Mouse (Mus musculus) right cerebral cortex, postnatal 14 days (tissue): ENCODE measurements around the gene Cd28.

Source experiments
- DNase-seq: peaks from one replicate; pipeline ENCODE4 v3.0.0; 2022

Gene Cd28

DNA sequence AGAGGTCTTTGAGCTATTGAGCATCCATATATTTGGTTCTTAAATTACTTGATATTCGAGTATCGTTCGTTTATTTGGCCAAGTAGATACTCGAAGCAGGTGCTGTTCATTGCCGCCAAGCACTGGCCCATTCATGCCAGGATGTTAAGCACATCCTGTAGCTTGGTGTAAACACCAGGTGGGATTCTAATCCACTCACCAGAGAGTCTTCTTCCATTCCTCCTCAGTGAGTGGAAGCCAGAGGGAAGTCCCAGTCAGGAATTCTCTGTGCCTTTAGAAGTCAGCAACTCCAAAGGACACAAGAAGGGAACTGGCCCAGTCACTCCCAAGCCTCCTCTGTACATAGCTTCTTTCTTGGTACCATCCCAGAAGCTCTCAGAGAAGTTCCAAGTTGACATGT, at the start of gene Cd28:
Gene Cd28 (plus strand): TSS at position 234 of the 400 bp plus-strand sequence.
- DNase-seq, result no peak

DNA sequence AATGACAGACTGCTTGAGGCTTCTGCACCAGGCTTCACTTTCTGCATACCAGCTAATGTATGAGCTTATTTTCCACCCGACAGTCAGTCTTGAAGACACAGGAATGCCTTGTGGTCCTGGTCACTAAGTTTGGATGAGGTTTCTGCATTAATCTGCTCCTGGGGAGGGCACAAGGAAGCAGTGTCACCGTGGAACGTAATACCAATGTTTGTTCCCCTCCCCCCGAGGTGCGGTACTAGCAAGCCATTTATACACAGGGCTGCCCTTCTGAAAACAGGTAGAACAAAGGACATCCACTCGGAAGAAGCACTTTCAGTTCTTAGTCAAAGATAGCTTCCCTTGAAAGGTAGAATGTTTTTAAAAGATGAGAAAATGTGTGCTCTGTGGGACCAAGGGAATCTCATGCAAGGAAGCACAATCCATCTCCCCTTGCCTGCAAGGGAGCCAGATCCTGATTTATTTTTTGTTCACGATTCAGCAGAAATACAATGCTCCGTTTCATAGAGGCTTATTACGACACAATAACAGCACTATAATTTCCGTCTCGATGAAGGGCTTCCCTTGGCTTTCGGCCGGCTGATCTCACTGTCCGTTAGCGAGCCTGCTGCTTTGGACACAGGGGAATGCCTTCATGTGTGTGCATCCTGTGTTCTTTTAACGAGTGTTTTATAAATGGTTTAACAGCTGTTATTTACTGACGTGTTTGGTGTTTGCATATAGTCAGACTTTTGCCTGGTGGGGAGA, 48.6 kb upstream of the Cd28 start:
- peak; percentile 20 for DNase-seq

DNA sequence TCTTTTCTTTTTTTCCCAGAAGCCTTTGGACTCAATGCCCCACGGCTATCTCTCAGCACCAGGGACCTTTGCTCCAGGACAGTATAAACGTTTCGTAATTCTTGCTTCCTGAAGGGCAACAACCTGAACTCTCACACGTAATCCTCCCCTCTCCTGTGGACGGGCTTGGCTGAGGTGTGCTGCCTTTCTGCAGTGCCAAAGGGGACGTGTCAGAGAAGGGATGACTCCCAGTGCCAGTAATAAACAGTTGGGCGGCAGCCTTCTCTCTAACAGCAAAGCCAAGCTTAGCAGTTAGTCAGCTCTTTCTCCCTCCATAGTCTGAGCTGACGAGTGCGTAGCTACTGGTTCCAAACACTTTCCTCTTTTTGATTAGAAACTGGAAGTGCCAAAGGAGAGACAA, 47.6 kb upstream of the Cd28 start:
- DNase-seq, result no peak

DNA sequence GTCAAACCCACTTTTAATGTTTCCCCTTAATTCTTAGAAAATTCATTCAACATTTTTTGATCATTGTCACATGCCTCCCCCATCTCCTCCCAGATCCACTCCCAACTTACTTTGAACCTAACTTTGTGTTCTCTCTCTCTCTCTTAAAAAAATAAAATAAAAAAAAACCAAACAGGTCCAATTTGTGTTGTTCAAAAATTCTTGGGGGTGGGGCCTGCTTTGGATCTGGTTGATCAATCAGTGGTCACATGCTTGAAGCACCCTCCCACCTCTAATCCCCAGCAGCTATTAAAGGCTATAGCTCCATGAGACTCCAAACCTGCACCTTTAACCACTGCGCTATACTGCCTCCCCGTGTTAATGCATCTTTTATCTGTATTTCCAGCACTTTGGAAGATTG, 46.9 kb upstream of the Cd28 start:
- no peak for DNase-seq

DNA sequence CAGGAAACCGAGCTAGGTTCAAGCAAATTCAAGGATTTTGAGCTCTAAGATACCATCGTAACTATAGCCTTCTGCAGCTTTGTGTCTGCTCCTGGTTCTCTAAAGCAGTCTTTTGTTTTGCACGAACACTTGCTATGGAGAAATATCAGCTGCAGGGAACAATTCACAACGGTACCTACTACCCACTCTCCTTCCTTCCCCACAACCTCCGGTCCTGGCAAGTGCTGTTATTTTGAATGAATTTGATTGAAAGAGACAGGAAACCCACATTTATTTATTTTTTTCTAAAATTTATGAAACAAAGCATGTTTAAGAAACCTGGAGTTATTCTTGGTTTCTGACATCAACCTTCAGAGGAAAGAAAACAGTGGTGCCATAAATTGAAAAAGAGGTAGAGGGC, 46.4 kb upstream of the Cd28 start:
- no peak for DNase-seq

DNA sequence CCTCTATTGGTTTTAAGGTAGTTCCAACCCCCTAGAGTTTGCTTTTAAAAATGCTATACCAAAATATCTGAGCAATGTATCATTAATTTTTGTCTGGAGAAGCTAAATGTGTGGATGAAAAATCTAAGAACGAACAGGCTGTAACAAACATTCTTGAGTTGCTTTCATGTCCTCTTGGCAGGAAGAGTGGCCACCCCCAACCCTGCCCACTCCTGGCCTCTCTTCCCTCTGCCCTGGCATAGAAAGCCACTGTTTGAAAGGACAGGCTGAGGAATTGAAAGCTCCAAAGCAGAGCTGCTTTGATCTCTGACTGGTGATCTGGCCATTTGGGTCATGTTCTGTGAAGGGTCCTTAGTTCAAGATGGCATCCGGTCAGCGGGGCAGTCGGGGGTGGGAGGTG, 32.8 kb upstream of the Cd28 start:
- no peak for DNase-seq

DNA sequence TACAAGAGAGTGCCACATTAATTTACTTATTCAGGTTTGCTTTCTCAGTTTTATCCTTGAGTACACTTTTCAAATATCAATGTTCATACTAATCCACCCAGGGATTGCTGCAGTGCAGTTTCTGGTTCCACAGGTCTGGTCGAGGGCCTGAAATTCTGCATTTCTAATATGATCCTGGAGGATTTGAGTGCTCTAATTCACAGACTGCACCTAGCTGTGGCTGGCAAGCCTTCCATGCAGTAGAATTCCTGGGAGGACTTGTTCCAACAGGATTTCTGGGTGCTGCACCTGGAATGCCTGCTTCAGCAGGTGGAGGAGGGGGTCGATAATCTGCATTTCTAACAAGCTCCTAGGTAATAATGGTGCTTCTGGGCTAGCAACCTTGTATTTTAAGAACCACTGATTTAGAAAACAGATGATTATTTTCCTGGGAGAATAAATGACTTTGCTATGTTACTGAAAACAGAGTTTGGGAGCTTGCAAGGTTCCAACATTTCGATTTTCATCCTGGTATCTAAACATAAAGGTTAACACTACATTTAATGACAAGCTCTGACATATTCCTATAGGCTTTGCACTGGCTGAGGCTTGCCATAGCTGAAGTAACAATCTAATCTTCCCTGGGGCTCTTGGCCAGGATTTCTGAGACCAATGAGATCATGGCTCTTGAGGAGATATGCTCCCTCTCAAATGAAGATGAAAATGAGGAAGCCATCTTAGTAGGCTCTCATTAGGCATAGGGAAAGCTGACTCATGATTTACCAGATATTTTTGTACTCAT, 20.3 kb upstream of the Cd28 start:
- no peak for DNase-seq

DNA sequence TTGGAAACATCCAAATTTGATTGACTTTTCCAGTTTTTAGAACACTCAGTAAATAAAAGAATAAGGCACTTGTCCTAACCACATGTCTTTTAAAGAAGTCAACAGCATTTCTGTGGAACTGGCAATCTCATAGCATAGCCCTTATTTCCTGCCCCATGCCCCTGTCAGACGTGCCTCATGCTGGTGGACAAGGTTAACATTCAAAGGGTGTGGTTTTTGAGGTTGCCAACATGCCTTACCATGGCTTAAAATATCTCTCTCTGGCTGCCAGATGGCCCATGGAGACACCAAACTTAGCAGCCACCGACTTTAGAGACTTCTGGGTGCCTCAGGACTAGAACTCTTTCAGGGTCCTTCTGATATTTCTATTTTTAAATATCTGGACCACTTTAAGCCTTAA, 14.0 kb upstream of the Cd28 start:
- no peak for DNase-seq

DNA sequence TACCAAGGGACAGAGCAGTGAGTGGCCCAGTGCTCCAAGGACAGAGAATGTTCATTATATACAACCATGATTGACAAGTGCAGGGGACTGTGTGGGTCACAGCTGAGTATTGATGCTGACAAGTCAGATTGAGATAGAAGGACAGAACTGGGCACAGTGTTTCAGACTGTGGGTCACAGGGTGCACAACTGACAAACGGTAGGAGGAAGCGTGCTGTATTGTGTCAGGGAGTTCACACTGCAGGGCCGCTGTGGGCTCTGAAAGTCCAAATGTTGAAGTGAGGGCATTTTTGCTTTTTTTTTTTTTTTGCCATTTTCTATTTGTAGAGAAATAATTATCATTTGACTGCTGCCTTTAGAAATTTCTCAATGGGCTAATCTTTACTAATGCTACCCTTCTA, 3.4 kb upstream of the Cd28 start:
- no peak for DNase-seq

DNA sequence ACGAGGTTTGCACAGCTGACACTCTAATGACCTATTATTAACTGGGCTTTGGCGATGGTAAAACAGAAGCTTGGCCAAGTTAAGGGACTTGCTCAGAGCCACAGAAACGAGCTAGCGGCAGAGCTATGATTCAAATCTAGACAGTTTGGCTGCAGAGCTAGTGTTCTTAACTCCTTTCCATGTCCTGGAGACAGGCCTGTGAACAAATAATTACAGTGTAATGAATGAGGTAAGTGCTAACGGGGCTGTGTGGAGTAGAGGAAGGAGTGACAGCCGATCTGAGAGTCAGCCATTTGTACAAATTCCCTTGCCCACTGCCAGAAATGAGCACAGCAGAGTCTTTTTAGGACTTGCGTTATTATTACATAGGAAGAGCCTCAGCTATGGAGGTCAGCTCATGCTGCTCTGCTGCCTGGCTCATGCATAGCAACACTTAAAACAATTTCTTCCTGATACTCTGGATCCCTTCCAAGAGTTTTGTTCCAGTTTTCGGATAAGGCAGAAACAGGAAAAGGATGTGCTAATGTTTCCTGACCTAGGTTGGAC, 876 bp upstream of the Cd28 start:
- DNase-seq, result no peak

DNA sequence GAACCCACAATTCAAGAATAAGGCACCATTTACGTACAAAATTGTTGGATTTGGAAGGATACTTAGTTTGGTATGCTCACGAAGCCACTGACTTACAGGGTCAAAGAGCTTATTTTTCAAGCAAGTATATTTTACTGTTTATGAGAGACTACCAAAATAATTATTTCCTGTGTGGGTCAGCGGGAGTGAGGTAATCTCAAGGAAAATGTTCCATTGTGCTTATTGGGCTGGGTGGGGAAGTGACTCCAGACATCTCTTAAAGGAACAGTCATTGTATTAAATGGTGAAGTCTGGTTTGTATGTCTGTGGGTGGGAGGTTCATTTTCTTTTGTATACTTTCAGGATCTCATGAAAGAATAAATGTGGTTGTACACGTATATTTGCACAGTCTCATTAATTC, 2.0 kb downstream of the Cd28 start:
- no peak for DNase-seq

DNA sequence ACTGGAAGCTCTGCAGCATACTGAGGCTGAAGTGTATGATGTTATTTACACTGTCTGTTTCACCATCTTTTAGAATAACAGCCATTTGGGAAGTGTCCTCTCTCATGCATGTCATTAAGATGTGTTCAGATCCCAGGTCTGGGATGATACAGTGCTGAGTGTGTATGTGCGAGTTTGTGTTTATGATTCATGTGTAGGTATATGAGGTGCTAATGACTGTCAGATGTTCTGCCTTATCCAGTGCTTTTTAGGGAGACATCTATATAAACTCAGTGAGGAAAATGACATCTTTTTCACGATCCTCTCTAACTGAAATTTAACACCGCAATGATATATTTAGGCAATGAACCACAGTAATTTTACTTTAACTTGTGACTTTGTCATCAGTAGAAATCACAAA, 7.0 kb downstream of the Cd28 start:
- no peak for DNase-seq

DNA sequence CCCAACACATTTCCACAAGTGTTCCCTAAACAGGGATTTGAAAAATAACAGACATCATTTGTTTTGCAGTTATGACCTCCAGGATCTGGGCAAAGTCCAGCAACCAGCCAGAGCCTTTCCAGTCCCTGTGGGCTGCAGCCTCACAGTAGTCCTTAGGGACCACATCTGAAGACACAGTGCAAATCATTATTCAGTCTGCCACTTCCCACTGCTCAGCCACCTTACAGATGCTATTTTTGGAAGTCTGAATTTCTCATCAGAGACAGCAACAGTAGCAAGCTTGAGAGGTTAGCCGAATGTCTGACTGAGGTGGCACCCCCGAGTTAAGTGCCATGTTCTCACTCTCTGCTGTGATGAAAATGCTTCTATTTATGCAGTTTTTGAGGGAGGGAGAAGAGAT, 15.3 kb downstream of the Cd28 start:
- no peak for DNase-seq

DNA sequence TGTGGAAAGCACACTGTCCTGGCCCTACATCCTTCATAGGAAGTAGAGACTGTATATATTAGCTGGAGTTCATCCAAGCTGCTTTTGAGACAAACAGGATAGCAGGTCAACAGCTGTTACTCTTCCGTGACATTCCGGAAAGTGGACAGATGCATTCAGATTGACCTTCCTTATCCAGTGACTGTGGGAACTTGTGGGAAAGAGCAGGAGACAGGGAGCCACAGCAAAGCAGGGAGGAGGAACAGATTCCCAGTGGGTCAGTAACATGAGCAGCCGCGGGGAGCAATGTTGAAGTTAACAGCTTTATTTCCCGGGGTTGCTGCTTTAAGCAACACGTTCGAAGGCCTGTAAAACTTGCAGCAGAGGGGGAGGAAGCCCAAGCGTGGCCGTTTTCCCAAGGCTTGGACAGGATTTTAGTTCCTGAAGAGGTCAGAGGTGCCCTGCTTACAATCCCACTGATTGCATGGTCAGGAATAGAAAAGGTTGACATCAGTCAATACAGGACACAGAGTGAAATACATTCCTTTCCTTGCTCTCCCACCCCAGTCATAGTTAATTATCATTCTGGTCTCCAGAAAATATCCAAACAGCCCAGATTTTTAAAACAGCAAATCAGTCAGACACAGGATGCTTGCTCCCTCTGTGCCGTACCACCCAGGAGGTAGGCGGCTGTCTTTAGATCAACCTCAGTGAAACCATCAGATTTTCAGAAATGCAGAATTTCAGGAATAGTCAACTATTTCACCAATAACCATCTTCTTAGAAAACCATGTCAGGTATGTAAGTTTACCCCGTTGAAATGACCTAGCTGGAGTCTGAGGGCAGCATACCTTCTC, 18.7 kb downstream of the Cd28 start:
- no peak for DNase-seq

DNA sequence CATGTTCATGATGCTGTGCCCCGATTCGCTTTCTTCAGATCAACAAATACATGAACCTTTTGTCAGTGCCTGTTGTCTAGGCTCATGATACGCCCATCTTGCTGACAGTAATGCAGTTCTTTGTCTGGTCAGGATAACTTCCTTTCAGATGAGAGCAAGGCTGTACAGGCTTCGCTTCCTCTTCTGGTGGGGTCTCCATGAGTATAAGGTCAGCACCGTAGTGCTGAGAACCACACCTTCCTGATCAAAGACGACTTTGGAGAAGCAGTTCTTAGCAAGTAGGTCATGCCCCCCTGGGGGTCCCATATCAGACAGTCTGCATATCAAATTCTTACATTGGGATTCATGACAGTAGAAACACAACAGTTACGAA, 19.3 kb downstream of the Cd28 start:
- DNase-seq, result no peak

DNA sequence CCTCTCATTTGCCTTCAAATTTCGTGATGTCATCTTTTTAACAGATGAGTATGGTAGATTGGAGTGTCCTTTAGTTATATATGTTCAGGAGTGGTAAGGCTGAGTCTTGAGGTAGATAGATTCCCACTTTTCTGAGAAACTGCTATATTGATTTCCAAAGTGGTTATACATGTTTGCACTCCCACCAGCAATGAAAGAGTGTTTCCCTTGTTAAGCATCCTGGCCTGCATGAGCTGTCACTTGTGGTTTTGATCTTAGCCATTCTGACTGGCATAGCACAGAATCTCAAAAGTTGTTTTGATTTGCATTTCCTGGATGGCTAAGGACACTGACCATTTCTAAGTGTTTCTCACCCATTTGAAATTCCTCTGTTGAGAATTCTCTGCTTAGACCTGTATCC, 27.7 kb downstream of the Cd28 start:
- DNase-seq, result no peak

DNA sequence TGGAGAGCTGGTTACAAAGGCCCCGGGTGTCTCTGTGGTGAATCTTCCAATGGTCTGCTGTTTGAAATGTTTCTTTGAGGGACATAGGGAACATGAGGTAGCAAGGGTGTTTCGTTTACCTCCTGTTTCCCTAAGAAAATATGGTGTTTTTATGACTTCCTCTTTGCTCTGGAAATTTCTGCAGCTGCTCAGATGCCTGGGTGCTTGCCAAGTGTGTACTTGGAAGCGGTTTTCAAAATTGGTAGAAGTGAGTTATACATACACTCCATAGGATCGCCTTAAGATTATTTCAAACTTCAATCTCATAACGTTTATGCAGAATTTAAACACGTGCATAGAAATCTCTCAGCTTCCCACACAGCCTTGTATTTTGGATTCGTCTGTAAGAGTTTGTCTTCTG, 29.1 kb downstream of the Cd28 start:
- DNase-seq, result peak; percentile 49

DNA sequence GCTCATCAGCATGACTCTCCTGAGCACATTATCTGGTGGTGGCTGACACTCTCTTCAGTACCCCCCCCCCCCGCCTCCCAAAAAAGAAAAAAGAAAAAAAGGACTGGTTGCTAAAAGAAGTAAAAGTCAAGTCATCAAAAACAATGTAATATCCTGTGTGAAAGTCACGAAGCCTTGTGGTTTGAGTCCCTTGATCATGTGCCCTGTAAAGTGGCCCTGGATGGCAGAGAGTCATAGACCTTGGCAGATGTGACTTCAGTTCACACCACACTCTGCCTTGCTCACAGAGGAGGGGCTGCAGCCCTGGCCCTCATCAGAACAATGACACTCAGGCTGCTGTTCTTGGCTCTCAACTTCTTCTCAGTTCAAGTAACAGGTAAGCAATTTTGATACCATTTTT, 29.6 kb downstream of the Cd28 start:
- DNase-seq, result no peak

DNA sequence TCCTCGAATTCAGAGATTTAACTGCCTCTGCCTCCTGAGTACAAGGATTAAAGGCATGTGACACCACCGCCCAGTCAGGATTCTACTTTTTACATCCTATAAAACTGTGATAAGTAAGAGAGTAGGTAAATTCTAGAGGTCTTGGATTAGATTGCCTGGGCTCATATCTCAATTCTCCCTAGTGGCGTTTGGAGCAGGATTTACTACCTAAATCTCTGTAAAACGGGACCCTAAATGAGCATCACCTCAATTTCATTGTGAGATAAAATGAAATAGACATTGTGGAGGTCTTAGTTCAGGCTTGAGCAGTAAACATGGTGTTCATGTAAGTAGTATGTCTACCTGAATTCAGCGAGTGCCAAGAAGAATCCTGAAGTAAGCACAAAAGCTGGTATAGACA, 30.3 kb downstream of the Cd28 start:
- no peak for DNase-seq

DNA sequence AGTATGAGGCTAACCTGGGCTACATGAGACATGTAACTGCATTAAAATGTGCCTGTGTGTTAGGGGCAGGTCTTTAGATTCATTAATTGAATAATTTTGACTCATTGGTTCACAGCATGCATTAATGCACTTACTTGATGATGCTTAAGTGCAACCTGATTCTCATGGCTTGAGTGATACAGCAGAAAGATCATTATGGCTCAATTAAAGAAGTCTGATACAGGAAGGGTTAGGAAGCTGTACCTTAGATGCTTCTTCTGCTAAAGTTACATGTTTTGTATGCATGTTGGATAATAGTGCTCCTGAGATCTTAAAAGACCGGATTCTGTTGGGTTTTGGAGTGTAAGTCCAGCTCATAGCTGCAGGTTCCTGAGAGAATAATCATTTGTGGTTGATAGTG, 31.7 kb downstream of the Cd28 start:
- no peak for DNase-seq

DNA sequence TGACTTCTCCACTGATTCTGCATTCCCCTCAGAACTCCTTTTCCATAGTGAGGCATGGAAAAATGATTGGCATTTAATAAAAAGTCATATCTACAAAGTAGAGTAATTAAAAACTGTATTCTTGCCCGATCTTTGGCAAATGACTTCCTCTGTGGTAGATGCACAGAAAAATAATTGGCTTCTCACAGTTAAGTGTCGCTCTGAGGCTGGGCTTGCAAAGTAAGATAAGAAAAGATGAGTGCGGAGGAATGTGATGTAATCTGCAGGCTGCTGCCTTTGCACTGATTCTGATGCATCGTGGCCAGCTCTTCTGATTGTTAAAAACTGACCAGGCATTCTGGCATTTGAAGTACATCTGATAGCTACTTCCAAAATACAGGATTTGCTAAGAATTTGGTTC, 32.3 kb downstream of the Cd28 start:
- DNase-seq, result no peak

DNA sequence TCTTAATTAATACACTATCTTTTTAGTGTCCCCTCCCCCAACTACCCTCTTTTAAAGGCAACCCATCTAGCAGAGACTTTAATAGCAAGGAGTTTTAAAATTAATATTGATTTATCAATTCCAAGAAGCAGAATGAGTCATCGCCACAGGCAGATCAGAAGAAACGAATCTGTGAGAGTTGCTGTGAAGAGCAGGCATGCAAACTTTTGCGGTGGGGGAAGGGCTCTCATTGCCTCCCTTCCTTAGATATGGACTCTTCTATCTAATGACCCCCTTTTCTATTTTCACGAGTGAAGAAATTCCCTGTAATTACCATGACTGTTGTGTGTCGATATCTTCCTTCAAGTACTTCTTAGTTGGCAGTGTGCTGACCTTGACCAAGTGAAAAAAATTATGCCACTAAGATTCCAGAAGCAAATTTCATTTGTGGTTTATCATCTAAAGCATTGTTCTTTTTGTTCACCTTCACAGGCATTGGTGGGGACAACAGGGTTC, 32.8 kb downstream of the Cd28 start:
- DNase-seq, result no peak

DNA sequence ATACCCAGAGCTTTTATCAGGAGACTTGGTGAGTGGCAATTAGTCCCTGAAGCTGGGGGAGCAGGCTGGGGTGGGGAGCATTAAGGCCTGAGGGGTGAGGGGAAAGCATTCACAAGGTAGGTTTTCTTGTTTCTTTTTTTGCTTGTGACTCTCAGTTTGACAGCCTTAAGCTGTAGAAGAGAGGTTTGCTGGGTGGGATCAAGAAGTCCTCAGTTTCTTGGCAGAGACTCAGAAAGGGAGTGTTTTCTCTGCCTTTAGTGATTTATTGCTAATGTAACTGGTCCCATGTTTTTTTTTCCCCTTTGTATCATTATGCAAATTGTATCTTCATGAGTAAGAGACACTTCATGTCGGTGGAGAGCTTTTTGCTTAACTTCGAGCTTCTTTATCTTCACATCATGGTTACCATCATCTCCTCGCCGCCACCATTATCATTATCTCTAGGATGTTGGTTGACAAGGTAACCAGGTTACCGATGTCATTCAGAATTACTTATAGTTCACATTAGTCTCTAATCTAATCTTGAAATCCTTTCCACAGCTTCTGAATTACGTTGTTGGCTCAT, 33.7 kb downstream of the Cd28 start:
- no peak for DNase-seq
